Mouse (Mus musculus) CH12.LX (cell line): Measurements from ENCODE around the gene Grm5. TPM values are rescaled to one million over a fixed set of nuclear protein-coding genes. Genes with fewer than 3 reads are reported as not detected.

ENCODE experiments used
- DNase-seq: peaks from one replicate; pipeline ENCODE4 v3.0.0-alpha.2; 2013; ENCODE audit errors: extremely low read depth
- H3K27ac ChIP-seq: 2 replicates; pipeline ENCODE4 v1.5.1; 2012; ENCODE audit warnings: low read depth, mild to moderate bottlenecking, control low read depth, moderate library complexity; ENCODE audit not compliant: insufficient read depth
- H3K27me3 ChIP-seq: replicated peaks from 2 replicates; pipeline ENCODE3; 2012; ENCODE audit warnings: inconsistent platforms
- H3K36me3 ChIP-seq, 2 experiments: replicated peaks in 1 of 2; 2 replicates each; pipeline versions ENCODE3 to v1.6.1; 2012; ENCODE audit warnings: inconsistent platforms in 1 of 2, low read length in 1 of 2, mild to moderate bottlenecking in 1 of 2, mixed read lengths in 1 of 2, moderate library complexity in 1 of 2; ENCODE audit not compliant: control insufficient read depth in 1 of 2, insufficient read depth in 1 of 2
- H3K4me1 ChIP-seq, 2 experiments: 2 replicates each; pipeline ENCODE4 v1.6.1; 2012; ENCODE audit warnings: inconsistent platforms in 1 of 2, moderate library complexity in 1 of 2; ENCODE audit not compliant: insufficient read depth in 2 of 2, control insufficient read depth in 1 of 2
- H3K4me2 ChIP-seq: 2 replicates; pipeline ENCODE4 v1.6.1; 2012; ENCODE audit warnings: low read depth, mild to moderate bottlenecking, control low read depth; ENCODE audit not compliant: poor library complexity, insufficient read depth, severe bottlenecking
- H3K4me3 ChIP-seq, 3 experiments: fragments of 150-350 bp in 1 of 3; sonication (generic) in 1 of 3; replicated peaks in 1 of 3; 2 replicates each; pipeline versions ENCODE3 to v1.5.1; 2011 to 2012; ENCODE audit warnings: low read depth in 2 of 3, low read length in 2 of 3, mild to moderate bottlenecking in 2 of 3, moderate library complexity in 2 of 3, control low read depth in 1 of 3, improper control_type of control experiment in 1 of 3, inconsistent platforms in 1 of 3, mixed read lengths in 1 of 3; ENCODE audit not compliant: poor library complexity in 1 of 3
- H3K79me2 ChIP-seq: replicated peaks from 2 replicates; pipeline ENCODE4 v1.6.1; 2012; ENCODE audit warnings: mild to moderate bottlenecking, moderate library complexity; ENCODE audit not compliant: control insufficient read depth, poor library complexity, insufficient read depth, severe bottlenecking; ENCODE audit errors: extremely low read depth
- H3K9ac ChIP-seq: 2 replicates; pipeline ENCODE4 v1.6.1; 2012; ENCODE audit warnings: low read depth, mild to moderate bottlenecking, control low read depth, moderate library complexity; ENCODE audit not compliant: insufficient read depth
- H3K9me3 ChIP-seq: replicated peaks from 2 replicates; pipeline ENCODE3; 2012; ENCODE audit warnings: low read length, inconsistent platforms, mixed read lengths
- BHLHE40 ChIP-seq: IDR thresholded peaks from 2 replicates; pipeline ENCODE4 v1.6.1; 2011; ENCODE audit warnings: mild to moderate bottlenecking, low read depth, low read length, improper control_type of control experiment
- CHD2 ChIP-seq: IDR thresholded peaks from 2 replicates; pipeline ENCODE4 v1.6.1; 2011; ENCODE audit warnings: low read length, improper control_type of control experiment
- CTCF ChIP-seq, 2 experiments: IDR thresholded peaks in 1 of 2; conservative IDR thresholded peaks in 1 of 2; 2 replicates each; pipeline ENCODE4 v1.5.1; 2011 to 2012; ENCODE audit warnings: low read depth in 2 of 2, low read length in 2 of 2, improper control_type of control experiment in 1 of 2, inconsistent platforms in 1 of 2, mild to moderate bottlenecking in 1 of 2, moderate library complexity in 1 of 2
- E2F4 ChIP-seq: IDR thresholded peaks from 2 replicates; pipeline ENCODE4 v1.6.1; 2011; ENCODE audit warnings: low read depth, low read length, improper control_type of control experiment; ENCODE audit not compliant: insufficient replicate concordance
- ETS1 ChIP-seq: conservative IDR thresholded peaks from 2 replicates; pipeline ENCODE4 v1.6.1; 2012; ENCODE audit warnings: low read depth, mild to moderate bottlenecking, inconsistent platforms, low read length, improper control_type of control experiment, moderate library complexity
- JUN ChIP-seq: IDR thresholded peaks from 2 replicates; pipeline ENCODE4 v1.6.1; 2011; ENCODE audit warnings: low read depth, mild to moderate bottlenecking, low read length, improper control_type of control experiment, moderate library complexity; ENCODE audit not compliant: insufficient read depth
- JUND ChIP-seq: conservative IDR thresholded peaks from 2 replicates; pipeline ENCODE4 v1.6.1; 2011; ENCODE audit warnings: low read depth, low read length, improper control_type of control experiment
- MAX ChIP-seq: IDR thresholded peaks from 2 replicates; pipeline ENCODE4 v1.6.1; 2011; ENCODE audit warnings: low read length, improper control_type of control experiment
- MEF2A ChIP-seq: IDR thresholded peaks from 2 replicates; pipeline ENCODE4 v1.6.1; 2014; ENCODE audit warnings: low read depth, mild to moderate bottlenecking, inconsistent platforms, low read length, improper control_type of control experiment, borderline replicate concordance
- MYC ChIP-seq: IDR thresholded peaks from 2 replicates; pipeline ENCODE4 v1.6.1; 2011; ENCODE audit warnings: low read depth, mild to moderate bottlenecking, improper control_type of control experiment, low read length
- NELFE ChIP-seq: IDR thresholded peaks from 2 replicates; pipeline ENCODE4 v1.6.1; 2011; ENCODE audit warnings: low read depth, low read length, improper control_type of control experiment
- PAX5 ChIP-seq: IDR thresholded peaks from 2 replicates; pipeline ENCODE4 v1.6.1; 2012; ENCODE audit warnings: low read length, inconsistent platforms, mixed read lengths
- POLR2A ChIP-seq: IDR thresholded peaks from 2 replicates; pipeline ENCODE4 v1.6.1; 2011; ENCODE audit warnings: low read depth, mild to moderate bottlenecking, improper control_type of control experiment, low read length
- RAD21 ChIP-seq: IDR thresholded peaks from 2 replicates; pipeline ENCODE4 v1.6.1; 2011; ENCODE audit warnings: low read depth, mild to moderate bottlenecking, low read length, improper control_type of control experiment, moderate library complexity
- RCOR1 ChIP-seq: conservative IDR thresholded peaks from 2 replicates; pipeline ENCODE4 v1.6.1; 2012; ENCODE audit warnings: low read depth, mild to moderate bottlenecking, inconsistent platforms, low read length, improper control_type of control experiment
- SIN3A ChIP-seq: IDR thresholded peaks from 2 replicates; pipeline ENCODE4 v1.6.1; 2012; ENCODE audit warnings: low read length, improper control_type of control experiment, inconsistent platforms
- SMC3 ChIP-seq: IDR thresholded peaks from 2 replicates; pipeline ENCODE4 v1.6.1; 2011; ENCODE audit warnings: low read depth, low read length, improper control_type of control experiment
- UBTF ChIP-seq: IDR thresholded peaks from 2 replicates; pipeline ENCODE4 v1.6.1; 2012; ENCODE audit warnings: low read depth, mild to moderate bottlenecking, inconsistent platforms, low read length, improper control_type of control experiment, moderate library complexity
- USF2 ChIP-seq: conservative IDR thresholded peaks from 2 replicates; pipeline ENCODE4 v1.6.1; 2011; ENCODE audit warnings: low read depth, low read length, improper control_type of control experiment
- ZKSCAN1 ChIP-seq: IDR thresholded peaks from 2 replicates; pipeline ENCODE4 v1.6.1; 2012; ENCODE audit warnings: low read depth, inconsistent platforms, low read length, improper control_type of control experiment, borderline replicate concordance
- ZMIZ1 ChIP-seq: IDR thresholded peaks from 2 replicates; pipeline ENCODE4 v1.6.1; 2012; ENCODE audit warnings: low read depth, mild to moderate bottlenecking, inconsistent platforms, low read length, improper control_type of control experiment
- ZNF384 ChIP-seq: IDR thresholded peaks from 2 replicates; pipeline ENCODE4 v1.6.1; 2012; ENCODE audit warnings: low read depth, low read length, improper control_type of control experiment, inconsistent platforms
- dilution Hi-C: fragments of 300-500 bp; cut with MboI; formaldehyde crosslinking; loops from 2 replicates; pipeline ENCODE4 v1.14.3; 2020; ENCODE audit warnings: low sequenced_read_pairs; ENCODE audit not compliant: extremely low pct_unique_long_range_greater_than_20kb, extremely low pct_ligation_motif_present
- in situ Hi-C: fragments of 300-500 bp; cut with MboI; formaldehyde crosslinking; loops from 3 replicates; pipeline ENCODE4 v1.14.3; 2019; ENCODE audit warnings: low sequenced_read_pairs, low pct_ligation_motif_present, low pct_unique_long_range_greater_than_20kb, mixed read lengths
- polyA plus RNA-seq: library from polyadenylated mRNA; unstranded; fragments of >175 nt; gene quantifications from 2 replicates; pipeline ENCODE4 v1.2.1, GENCODE M21; 2012; ENCODE audit warnings: low read depth; ENCODE audit not compliant: insufficient read length
- total RNA-seq, 2 experiments: library from RNA; depleted of rRNA; stranded (reverse); fragments of 300-350 nt in 1 of 2; fragments of >200 nt in 1 of 2; gene quantifications; 2 replicates each; pipeline ENCODE4 v1.2.3; 2012 to 2014

Gene Grm5
- total and polyA plus RNA-seq, 3 experiments: 0.03 TPM; not detected in 2

GRCm38 (mm10) chr7:87834669-87835068 lies 250.7 kb downstream of the Grm5 start:
- Histone ChIP-seq H3K4me1 (no peaks in the 10 kb centered on the region), H3K4me2 (no peak overlapping the region), H3K79me2 (no peaks in the 10 kb centered on the region), H3K9ac (no peak overlapping the region), H3K27ac (no peak overlapping the region), H3K9me3 (no peaks in the 10 kb centered on the region), H3K4me3 (no peak overlapping the region), H3K27me3 (no peaks in the 10 kb centered on the region), H3K36me3 (no peaks in the 10 kb centered on the region)
- in situ Hi-C loops: no loop called here
- no peak for DNase-seq
- dilution Hi-C loops: no loop called here
- TF ChIP-seq SMC3: no peak
- no peak for TF ChIP-seq NELFE
- TF ChIP-seq E2F4: no peak
- no peak for TF ChIP-seq ZNF384
- TF ChIP-seq MEF2A: no peak
- TF ChIP-seq SIN3A: no peak
- TF ChIP-seq CHD2: no peak
- no peak for TF ChIP-seq JUND
- TF ChIP-seq RAD21: no peak

- H3K9me3 ChIP-seq: no peaks in the 10 kb centered on the region
- TF ChIP-seq E2F4: no peak
- no peak for TF ChIP-seq RCOR1
- TF ChIP-seq ETS1: no peak
- TF ChIP-seq BHLHE40: no peak
- TF ChIP-seq USF2: no peak
- TF ChIP-seq UBTF: no peak
- no peak for TF ChIP-seq ZMIZ1
- TF ChIP-seq JUN: no peak
- TF ChIP-seq PAX5: no peak
- TF ChIP-seq ZKSCAN1: no peak
- no peak for TF ChIP-seq CHD2
- TF ChIP-seq POLR2A: no peak
- TF ChIP-seq CTCF (conservative IDR thresholded peaks at IDR 0.05 in 1 of 2, IDR thresholded peaks at IDR 0.05 in 1 of 2; ENCODE audit: low read depth in 2 of 2, low read length in 2 of 2): no peak
- TF ChIP-seq MAX: no peak
- no peak for TF ChIP-seq MYC
- TF ChIP-seq, all 38 proteins: peak for 0
- in situ Hi-C loops: no loop called here
- H3K9ac ChIP-seq: no peak overlapping the region
- H3K4me3 ChIP-seq: no peak overlapping the region
- no peaks in the 10 kb centered on the region for H3K4me1 ChIP-seq
- no peaks in the 10 kb centered on the region for H3K36me3 ChIP-seq
- DNase-seq: no peak
- no peaks in the 10 kb centered on the region for H3K79me2 ChIP-seq
- no peaks in the 10 kb centered on the region for H3K27me3 ChIP-seq
- dilution Hi-C loops: no loop called here
- no peak overlapping the region for H3K4me2 ChIP-seq
- no peak overlapping the region for H3K27ac ChIP-seq
Measured at GRCm38 (mm10) chr7:87838579-87838978, 254.6 kb downstream of the Grm5 start.
